Mouse (Mus musculus): ENCODE results near the gene Mrpl4. TPM values are rescaled to one million over a fixed set of nuclear protein-coding genes. Genes with fewer than 3 reads are reported as not detected.
A peak's percentile ranks its signal among the peaks of the same experiment; 100 is the strongest.

Gene Mrpl4
- total RNA-seq, 2 experiments from 2014 or later, result 57.9 to 58.8 TPM

DNA sequence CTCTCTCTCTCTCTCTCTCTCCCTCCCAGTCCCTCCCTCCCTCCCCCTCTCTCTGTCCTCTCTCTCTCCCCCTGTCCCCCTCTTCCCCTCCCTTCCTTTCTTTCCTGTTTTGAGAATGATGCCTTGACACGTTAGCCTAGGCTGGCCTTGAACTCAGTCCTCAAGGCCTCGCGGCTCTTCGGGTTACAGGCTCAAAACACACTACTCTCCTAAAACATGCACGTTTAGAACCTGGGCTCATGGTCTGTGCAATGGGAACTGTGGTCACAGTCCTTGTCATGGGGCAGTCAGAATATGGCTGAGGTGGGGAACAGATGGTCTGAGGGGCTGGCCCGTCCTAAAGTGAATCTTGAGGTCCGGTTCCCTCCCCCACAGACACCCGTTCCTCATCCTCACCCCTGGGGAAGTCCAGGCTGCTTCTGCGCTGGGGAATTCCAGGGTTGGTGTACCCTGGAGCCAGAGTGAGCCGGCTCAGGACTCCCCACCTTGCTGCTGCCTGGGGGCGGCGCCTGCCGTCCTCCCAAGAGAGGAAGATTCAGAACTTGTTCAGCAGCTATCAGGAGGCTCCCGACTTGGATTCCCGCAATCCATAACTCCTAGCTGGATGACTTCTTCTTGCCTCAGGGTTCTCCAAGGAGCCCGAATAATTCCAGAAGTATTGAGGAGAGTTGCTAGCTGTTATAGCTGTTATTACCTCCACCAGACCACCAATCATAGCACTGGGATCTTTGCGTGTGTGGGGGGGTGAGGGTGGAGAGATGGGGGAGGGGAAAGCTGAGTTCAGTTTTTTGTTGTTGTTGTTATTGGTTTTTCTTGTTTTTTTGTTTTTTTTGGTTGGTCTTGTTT is 14.0 kb downstream of the Mrpl4 start:
- no peak for DNase-seq (ENCODE audit: low spot score)

DNA sequence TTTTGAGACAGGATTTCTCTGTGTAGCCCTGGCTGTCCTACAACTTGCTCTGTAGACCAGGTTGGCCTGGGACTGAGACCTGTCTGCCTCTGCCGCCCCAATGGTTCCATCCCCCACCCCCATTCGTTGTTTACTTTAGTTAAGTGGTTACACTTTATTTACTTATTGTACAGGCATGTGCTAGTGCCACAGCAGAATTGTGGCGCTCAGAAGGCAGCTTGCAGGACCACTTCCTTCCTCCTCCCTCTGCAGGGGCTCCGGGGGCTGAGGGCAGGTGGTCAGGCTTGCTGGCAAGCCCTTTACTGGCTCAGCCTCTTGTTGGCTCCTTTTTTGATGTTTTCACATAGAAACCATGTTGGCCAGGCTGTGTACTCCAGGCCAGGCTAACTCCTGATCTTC is 14.6 kb downstream of the Mrpl4 start:
- DNase-seq (ENCODE audit: low spot score), result no peak

GRCm38 (mm10) chr9:21018600-21018999 is 16.1 kb downstream of the Mrpl4 start:
- no peak for DNase-seq (ENCODE audit: low spot score)

DNA sequence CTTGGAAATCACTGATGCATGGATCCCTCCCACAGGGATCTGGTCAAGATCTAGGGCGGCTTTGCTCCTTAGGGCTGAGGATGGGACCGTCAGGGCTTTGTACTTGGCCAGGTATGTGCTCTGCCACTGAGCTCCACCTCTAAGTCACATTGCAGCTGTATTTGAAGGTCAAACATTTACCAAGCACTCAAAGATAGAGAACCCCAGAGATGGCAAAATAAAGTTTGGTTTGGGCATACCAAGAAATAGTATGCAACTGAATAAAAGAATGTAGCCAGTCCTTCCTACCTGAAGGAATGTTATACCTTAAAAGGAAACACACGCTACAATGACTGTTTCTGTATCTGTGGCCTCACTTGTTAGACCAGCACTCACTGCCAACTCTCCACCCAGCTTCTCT is 18.8 kb downstream of the Mrpl4 start:
- no peak for DNase-seq (ENCODE audit: low spot score)

- DNase-seq (ENCODE audit: low spot score), result no peak
Observed at GRCm38 (mm10) chr9:21022288-21022687, 19.8 kb downstream of the Mrpl4 start.

- DNase-seq (ENCODE audit: low spot score), result no peak
Observed at GRCm38 (mm10) chr9:21022726-21023125, 20.2 kb downstream of the Mrpl4 start.

DNA sequence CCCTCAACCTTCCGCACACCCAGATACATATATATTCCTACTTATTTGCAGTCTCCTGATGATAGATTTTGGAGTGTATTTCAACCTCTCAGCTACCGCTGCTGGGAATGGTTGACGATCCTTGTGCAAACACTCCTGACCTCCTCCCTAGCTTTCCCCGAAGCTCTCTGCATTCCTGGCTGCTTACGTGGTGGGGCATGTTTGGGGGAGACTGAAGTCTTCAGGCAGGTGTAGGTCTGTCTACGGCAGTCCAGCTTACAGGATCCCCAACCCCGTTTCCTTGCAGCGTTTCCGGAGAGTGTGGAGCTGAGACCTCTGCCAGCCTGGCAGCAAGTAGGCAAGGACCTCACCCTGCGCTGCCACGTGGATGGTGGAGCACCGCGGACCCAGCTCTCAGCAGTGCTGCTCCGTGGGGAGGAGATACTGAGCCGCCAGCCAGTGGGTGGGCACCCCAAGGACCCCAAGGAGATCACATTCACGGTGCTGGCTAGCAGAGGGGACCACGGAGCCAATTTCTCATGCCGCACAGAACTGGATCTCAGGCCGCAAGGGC is 22.8 kb downstream of the Mrpl4 start:
- no peak for DNase-seq (ENCODE audit: low spot score)

DNA sequence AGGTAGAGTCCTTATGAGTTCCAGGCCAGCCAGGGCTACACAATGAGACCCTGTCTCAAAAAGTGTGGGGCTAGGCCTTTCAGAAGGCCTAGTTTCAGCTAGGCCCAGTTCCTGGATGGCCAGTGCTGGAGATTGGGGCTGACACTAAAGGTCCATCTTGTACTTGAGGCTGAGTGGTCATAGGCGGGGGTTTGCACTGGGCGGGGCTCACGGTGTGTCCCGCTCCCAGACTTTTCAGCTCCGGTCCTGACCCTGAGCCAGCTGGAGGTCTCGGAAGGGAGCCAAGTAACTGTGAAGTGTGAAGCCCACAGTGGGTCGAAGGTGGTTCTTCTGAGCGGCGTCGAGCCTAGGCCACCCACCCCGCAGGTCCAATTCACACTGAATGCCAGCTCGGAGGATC is 24.3 kb downstream of the Mrpl4 start:
- no peak for DNase-seq (ENCODE audit: low spot score)

DNA sequence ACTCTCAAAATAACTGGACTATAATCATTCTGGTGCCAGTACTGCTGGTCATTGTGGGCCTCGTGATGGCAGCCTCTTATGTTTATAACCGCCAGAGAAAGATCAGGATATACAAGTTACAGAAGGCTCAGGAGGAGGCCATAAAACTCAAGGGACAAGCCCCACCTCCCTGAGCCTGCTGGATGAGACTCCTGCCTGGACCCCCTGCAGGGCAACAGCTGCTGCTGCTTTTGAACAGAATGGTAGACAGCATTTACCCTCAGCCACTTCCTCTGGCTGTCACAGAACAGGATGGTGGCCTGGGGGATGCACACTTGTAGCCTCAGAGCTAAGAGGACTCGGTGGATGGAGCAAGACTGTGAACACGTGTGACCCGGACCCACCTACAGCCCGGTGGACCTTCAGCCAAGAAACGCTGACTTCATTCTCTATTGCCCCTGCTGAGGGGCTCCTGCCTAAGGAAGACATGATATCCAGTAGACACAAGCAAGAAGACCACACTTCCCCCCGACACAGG is 25.3 kb downstream of the Mrpl4 start:
- DNase-seq (ENCODE audit: low spot score), result no peak

- DNase-seq (ENCODE audit: low spot score), result no peak
Observed at GRCm38 (mm10) chr9:21028560-21029110, 26.1 kb downstream of the Mrpl4 start.

DNA sequence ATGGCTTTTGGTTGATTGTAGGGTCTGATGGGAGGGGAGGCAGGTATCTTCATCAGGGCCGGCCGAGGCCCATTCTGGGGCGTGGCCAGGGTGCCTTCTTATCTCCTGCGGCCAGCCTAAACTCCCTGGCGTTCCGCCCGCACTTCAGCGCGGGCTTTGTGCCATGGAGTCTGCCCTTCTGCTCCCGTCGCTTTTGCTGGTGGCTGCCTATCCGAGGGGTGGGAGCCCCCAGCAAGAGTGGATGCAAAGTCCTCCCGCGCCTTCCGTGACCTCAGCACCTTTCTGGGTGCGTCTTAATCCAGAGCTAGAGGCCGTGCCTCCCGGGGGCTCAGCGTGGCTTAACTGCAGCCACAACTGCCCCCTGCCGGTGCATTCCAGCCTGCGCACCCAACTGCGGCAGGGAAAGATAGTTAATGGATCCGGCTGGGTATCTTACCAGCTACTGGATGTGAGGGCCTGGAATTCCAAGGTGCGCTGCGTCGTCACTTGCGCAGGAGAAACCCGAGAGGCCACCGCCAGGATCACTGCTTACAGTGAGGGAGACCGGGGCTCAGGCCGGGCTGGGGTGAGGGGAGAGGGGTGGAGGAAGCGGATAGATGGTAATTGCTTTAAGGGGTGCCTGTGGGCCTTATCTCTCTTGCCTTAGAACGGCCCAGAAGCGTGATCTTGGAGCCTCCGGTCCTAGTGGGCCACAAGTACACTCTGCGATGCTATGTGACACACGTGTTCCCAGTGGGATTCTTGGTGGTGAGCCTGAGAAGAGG is 26.9 kb downstream of the Mrpl4 start, which contains the start of gene Icam4:
TSS of gene Icam4 (plus strand) at position 83 of the 764 bp plus-strand sequence.
- peak; percentile 83 for DNase-seq (ENCODE audit: low spot score)

DNA sequence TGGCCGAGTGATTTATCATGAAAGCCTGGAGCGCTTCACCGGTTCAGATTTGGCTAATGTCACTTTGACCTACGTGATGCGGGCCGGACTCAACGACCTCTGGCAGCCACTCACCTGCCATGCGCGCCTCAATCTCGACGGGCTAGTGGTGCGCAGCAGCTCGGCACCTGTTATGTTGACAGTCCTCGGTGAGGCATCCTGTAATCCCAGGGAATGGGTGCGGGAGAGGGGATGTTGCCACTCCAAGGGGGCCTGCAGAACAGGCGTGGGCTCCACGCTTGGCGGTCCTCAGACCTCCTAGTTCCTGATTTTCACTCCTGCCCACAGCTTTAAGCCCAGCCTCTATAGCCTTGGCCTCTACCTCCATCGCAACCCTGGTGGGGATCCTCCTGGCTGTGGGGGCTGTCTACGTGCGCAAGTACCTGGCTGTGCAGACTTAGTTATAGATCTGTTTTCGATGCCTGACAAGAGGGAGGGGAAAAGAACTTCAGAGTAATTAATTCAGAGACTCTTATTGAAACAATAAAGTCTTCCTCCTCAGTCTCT is 27.6 kb downstream of the Mrpl4 start:
- no peak for DNase-seq (ENCODE audit: low spot score)

DNA sequence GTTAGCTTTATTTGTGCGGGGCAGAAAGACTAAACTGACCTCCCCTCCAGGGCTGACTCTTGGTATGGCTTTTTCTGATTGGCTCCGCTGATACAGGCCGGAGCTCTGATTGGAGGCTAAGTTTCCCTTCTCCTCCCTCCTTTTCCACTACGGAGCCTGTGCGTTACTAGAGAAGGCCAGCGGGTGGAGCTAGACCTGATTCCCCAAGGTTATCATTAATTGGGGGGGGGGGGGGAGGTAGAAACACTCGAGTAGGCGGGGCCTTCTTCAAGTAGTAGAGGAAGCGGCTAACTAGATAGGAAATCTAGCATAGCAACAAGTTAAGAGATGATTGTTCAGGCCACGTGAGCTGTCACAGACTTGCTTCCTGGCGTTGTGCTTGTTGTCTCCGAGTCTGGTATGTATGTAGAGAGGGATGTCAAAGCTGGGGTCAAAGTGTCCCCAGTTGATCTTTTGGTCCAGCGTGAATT is 28.3 kb downstream of the Mrpl4 start:
- DNase-seq (ENCODE audit: low spot score), result peak; percentile 94

DNA sequence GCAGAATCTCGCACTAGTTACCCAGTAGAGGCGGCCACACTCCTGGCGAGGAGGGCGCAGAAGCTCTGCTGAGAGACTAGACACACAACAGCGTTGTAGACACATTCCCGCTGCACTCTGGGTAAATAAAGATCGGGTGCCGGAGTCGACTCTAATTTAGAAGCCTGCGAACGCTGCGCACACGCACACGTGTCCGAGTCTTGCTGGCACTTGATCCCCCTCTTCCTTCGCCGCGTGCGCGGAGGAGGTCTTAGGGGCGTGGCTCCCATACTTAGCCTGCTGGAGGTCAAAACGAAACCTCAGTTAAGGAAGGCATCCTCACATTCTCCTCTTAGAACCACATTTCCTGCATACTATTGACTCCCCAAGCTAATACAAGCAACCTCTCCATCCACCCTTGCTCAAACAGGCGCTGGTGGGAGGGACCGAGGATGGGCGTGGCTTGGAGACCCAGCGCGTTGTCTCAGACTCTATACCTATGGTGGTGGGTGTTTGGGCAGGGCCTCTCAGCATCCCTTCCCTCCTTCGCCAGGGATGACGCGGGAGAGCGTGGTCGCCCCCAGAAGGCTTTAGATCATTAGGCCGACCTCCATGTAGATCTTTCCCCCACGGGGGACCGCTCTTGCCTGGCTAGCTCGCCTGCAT is 28.8 kb downstream of the Mrpl4 start:
- peak; percentile 69 for DNase-seq (ENCODE audit: low spot score)

GRCm38 (mm10) chr9:21031896-21032351 is 29.4 kb downstream of the Mrpl4 start, which contains the start of gene Icam5:
Gene Icam5, plus strand, starts transcription at chr9:21032073.
- DNase-seq (ENCODE audit: low spot score), result no peak

DNA sequence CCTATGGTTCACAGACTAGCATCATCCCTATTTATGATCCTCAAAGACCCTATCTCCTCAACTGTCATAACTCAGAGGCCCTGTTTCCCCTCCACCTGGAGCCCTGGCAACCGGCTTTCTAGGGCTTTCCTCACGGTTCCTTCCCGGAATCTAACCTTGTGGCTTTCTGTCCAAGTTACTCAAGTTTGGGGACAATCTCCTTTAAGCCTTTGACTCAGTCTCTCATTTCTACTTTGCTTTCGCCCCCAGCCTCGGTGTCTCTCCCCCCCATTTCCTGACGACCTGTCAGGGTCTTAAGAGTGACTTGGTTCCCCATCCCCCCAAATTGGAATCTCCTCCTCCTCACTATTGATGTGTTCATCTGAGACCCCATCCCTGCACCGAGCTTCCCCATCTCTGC is 30.0 kb downstream of the Mrpl4 start:
- DNase-seq (ENCODE audit: low spot score), result no peak

- DNase-seq (ENCODE audit: low spot score), result peak; percentile 90
Observed at GRCm38 (mm10) chr9:21033136-21033535, 30.6 kb downstream of the Mrpl4 start.

DNA sequence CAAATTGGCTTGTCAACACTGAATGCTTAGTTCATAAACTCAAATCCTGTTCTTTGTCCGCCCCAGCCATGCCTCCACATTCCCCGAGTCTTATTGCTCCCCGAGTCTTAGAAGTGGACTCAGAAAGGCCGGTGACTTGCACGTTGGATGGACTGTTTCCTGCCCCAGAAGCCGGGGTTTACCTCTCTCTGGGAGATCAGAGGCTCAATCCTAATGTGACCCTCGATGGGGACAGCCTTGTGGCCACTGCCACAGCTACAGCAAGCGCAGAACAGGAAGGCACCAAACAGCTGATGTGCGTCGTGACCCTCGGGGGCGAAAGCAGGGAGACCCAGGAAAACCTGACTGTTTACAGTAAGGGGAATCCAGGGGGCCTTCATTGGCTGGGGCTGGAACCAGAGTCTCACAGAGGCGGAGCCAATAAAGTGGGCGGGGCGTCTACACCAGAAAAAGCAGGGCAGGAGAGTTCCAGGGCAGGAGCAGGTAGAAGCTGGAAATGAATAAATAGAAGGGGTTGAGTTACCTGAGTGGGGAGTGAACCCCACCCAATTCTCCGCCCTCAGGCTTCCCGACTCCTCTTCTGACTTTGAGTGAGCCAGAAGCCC is 32.0 kb downstream of the Mrpl4 start:
- DNase-seq (ENCODE audit: low spot score), result no peak

- no peak for DNase-seq (ENCODE audit: low spot score)
Observed at GRCm38 (mm10) chr9:21035586-21035985, 33.0 kb downstream of the Mrpl4 start.

DNA sequence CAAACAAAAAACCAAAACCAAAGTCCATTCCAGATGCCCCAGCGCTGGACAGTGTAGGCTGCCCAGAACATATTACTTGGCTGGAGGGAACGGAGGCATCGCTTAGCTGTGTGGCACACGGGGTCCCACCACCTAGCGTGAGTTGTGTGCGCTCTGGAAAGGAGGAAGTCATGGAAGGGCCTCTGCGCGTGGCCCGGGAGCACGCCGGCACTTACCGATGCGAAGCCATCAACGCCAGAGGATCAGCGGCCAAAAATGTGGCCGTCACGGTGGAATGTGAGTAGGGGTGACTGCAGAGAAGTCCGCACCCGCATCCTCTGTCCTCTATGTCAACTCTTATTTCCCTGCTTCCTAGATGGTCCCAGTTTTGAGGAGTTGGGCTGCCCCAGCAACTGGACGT is 33.6 kb downstream of the Mrpl4 start:
- DNase-seq (ENCODE audit: low spot score), result no peak

All from gastrocnemius, adult 18-20 months (tissue).